Mouse (Mus musculus) MEL (cell line): ENCODE results near the gene Asprv1.

Source experiments
- CTCF ChIP-seq, 3 experiments: IDR thresholded peaks in 2 of 3; conservative IDR thresholded peaks in 1 of 3; 2 replicates each; pipeline ENCODE4 v1.5.1; 2011 to 2012; ENCODE audit warnings: low read length in 3 of 3, low read depth in 2 of 3, mild to moderate bottlenecking in 2 of 3, improper control_type of control experiment in 1 of 3, inconsistent platforms in 1 of 3, mixed read lengths in 1 of 3, moderate library complexity in 1 of 3; ENCODE audit not compliant: control insufficient read depth in 1 of 3, insufficient read depth in 1 of 3, poor library complexity in 1 of 3, severe bottlenecking in 1 of 3
- ELF1 ChIP-seq: IDR thresholded peaks from 2 replicates; pipeline ENCODE4 v1.6.1; 2014; ENCODE audit warnings: low read depth, mild to moderate bottlenecking, inconsistent platforms, low read length, improper control_type of control experiment, moderate library complexity
- EP300 ChIP-seq, 2 experiments: IDR thresholded peaks; 2 replicates each; pipeline ENCODE4 v1.6.1; 2011; ENCODE audit warnings: improper control_type of control experiment in 2 of 2, low read length in 2 of 2, low read depth in 1 of 2, mild to moderate bottlenecking in 1 of 2
- GATA1 ChIP-seq: IDR thresholded peaks from 2 replicates; pipeline ENCODE4 v1.6.1; 2011; ENCODE audit warnings: low read depth, low read length, improper control_type of control experiment
- JUND ChIP-seq: IDR thresholded peaks from 2 replicates; pipeline ENCODE4 v1.6.1; 2011; ENCODE audit warnings: low read depth, mild to moderate bottlenecking, improper control_type of control experiment, low read length
- KAT2A ChIP-seq: conservative IDR thresholded peaks from 2 replicates; pipeline ENCODE4 v1.6.1; 2012; ENCODE audit warnings: low read depth, low read length, improper control_type of control experiment, inconsistent platforms
- MAX ChIP-seq: IDR thresholded peaks from 2 replicates; pipeline ENCODE4 v1.6.1; 2011; ENCODE audit warnings: low read length, improper control_type of control experiment
- NRF1 ChIP-seq: IDR thresholded peaks from 2 replicates; pipeline ENCODE4 v1.6.1; 2014; ENCODE audit warnings: low read depth, mild to moderate bottlenecking, inconsistent platforms, low read length, improper control_type of control experiment, moderate library complexity; ENCODE audit not compliant: poor library complexity, insufficient read depth, severe bottlenecking
- POLR2A ChIP-seq, 2 experiments: IDR thresholded peaks; 2 replicates each; pipeline ENCODE4 v1.6.1; 2011 to 2012; ENCODE audit warnings: low read length in 2 of 2, mild to moderate bottlenecking in 2 of 2, control low read depth in 1 of 2, improper control_type of control experiment in 1 of 2, low read depth in 1 of 2, moderate library complexity in 1 of 2; ENCODE audit not compliant: control insufficient read depth in 1 of 2, insufficient read depth in 1 of 2, poor library complexity in 1 of 2
- SIN3A ChIP-seq: IDR thresholded peaks from 2 replicates; pipeline ENCODE4 v1.6.1; 2012; ENCODE audit warnings: low read length, improper control_type of control experiment, inconsistent platforms
- TCF12 ChIP-seq: IDR thresholded peaks from 2 replicates; pipeline ENCODE4 v1.6.1; 2014; ENCODE audit warnings: low read depth, mild to moderate bottlenecking, inconsistent platforms, low read length, improper control_type of control experiment, moderate library complexity
- USF1 ChIP-seq: IDR thresholded peaks from 2 replicates; pipeline ENCODE4 v1.6.1; 2014; ENCODE audit warnings: low read depth, mild to moderate bottlenecking, inconsistent platforms, low read length, improper control_type of control experiment, moderate library complexity
- ZC3H11A ChIP-seq: IDR thresholded peaks from 2 replicates; pipeline ENCODE4 v1.6.1; 2012; ENCODE audit warnings: low read depth, mild to moderate bottlenecking, inconsistent platforms, low read length, improper control_type of control experiment
- ZMIZ1 ChIP-seq: IDR thresholded peaks from 2 replicates; pipeline ENCODE4 v1.6.1; 2012; ENCODE audit warnings: low read depth, mild to moderate bottlenecking, inconsistent platforms, low read length, improper control_type of control experiment, moderate library complexity

- TF ChIP-seq CTCF (IDR thresholded peaks at IDR 0.05 in 2 of 3, conservative IDR thresholded peaks at IDR 0.05 in 1 of 3; ENCODE audit: control insufficient read depth in 1 of 3, insufficient read depth in 1 of 3, low read depth in 2 of 3, low read length in 3 of 3, poor library complexity in 1 of 3, severe bottlenecking in 1 of 3) (no peak), USF1 (no peak), EP300 (IDR thresholded peaks at IDR 0.05; ENCODE audit: low read depth in 1 of 2, low read length in 2 of 2) (no peak), SIN3A (no peak), POLR2A (IDR thresholded peaks at IDR 0.05; ENCODE audit: control insufficient read depth in 1 of 2, insufficient read depth in 1 of 2, low read depth in 1 of 2, low read length in 2 of 2, poor library complexity in 1 of 2) (no peak), TCF12 (no peak), GATA1 (no peak), NRF1 (no peak), ZMIZ1 (no peak), ELF1 (no peak), KAT2A (no peak), MAX (no peak), ZC3H11A (no peak), JUND (no peak)
These were observed 4.8 kb upstream of the Asprv1 start for GRCm38 (mm10) chr6:86623201-86623600.
